Mouse (Mus musculus): Measurements from ENCODE around the gene Ilk. TPM values are rescaled to one million over a fixed set of nuclear protein-coding genes. Genes with fewer than 3 reads are reported as not detected.
A peak's percentile ranks its signal among the peaks of the same experiment; 100 is the strongest.

The Ilk gene
- polyA plus RNA-seq, 1 experiment from 2014 or later = 378 TPM

- Histone ChIP-seq H3K9me3 (ENCODE audit: low read length) (no peaks in the 10 kb centered on the region), H3K4me3 (ENCODE audit: low read depth, low read length) (no peak overlapping the region), H3K27ac (ENCODE audit: low read length) (no peak overlapping the region), H3K27me3 (replicated peaks; ENCODE audit: insufficient read depth, low read length) (no peaks in the 10 kb centered on the region), H3K4me1 (ENCODE audit: insufficient read depth, low read depth, low read length) (no peaks in the 10 kb centered on the region), H3K36me3 (ENCODE audit: insufficient read depth, low read length) (0 out of 2 replicates have a peak, but pooled peaks cover 13% of the 10 kb centered on the region), H3K4me2 (replicated peaks; ENCODE audit: low read depth, low read length) (no peak overlapping the region), H3K9ac (replicated peaks; ENCODE audit: low read depth) (no peak overlapping the region)
- DNase-seq (ENCODE audit: low spot score) = no peak
- TF ChIP-seq EP300 (IDR thresholded peaks at IDR 0.05) (no peak), CTCF (IDR thresholded peaks at IDR 0.05) (no peak)
- 90% methylated on average over 11 of the region's 11 CpGs for WGBS
- no peak for ATAC-seq
These were observed 27.9 kb downstream of the Ilk start for GRCm38 (mm10) chr7:105764331-105764730.

GRCm38 (mm10) chr7:105767729-105768165, 31.4 kb downstream of the Ilk start:
- Histone ChIP-seq H3K4me3 (ENCODE audit: low read depth, low read length) (no peak overlapping the region), H3K27me3 (replicated peaks; ENCODE audit: insufficient read depth, low read length) (no peaks in the 10 kb centered on the region), H3K9ac (replicated peaks; ENCODE audit: low read depth) (no peak overlapping the region), H3K4me1 (ENCODE audit: insufficient read depth, low read depth, low read length) (no peaks in the 10 kb centered on the region), H3K9me3 (ENCODE audit: low read length) (no peaks in the 10 kb centered on the region), H3K27ac (ENCODE audit: low read length) (0 out of 2 replicates have a peak overlapping the region, but pooled peaks have one; percentile 21), H3K4me2 (replicated peaks; ENCODE audit: low read depth, low read length) (no peak overlapping the region), H3K36me3 (ENCODE audit: insufficient read depth, low read length) (0 out of 2 replicates have a peak, but pooled peaks cover 13% of the 10 kb centered on the region)
- peak; percentile 29; the same call in 1 of the 2 replicates for TF ChIP-seq EP300 (IDR thresholded peaks at IDR 0.05)
- no peak for TF ChIP-seq CTCF (IDR thresholded peaks at IDR 0.05)
- DNase-seq (ENCODE audit: low spot score) (peak; percentile 36), ATAC-seq (peak; percentile 74)
- WGBS = 10% methylated on average over 6 of the region's 6 CpGs

GRCm38 (mm10) chr7:105769959-105770358, 33.6 kb downstream of the Ilk start:
- no peaks in the 10 kb centered on the region for H3K27me3 ChIP-seq (replicated peaks; ENCODE audit: insufficient read depth, low read length)
- no peak overlapping the region for H3K4me2 ChIP-seq (replicated peaks; ENCODE audit: low read depth, low read length)
- ATAC-seq (no peak), DNase-seq (ENCODE audit: low spot score) (no peak)
- H3K36me3 ChIP-seq (ENCODE audit: insufficient read depth, low read length) = 0 out of 2 replicates have a peak, but pooled peaks cover 3% of the 10 kb centered on the region
- H3K9me3 ChIP-seq (ENCODE audit: low read length) = no peaks in the 10 kb centered on the region
- H3K4me1 ChIP-seq (ENCODE audit: insufficient read depth, low read depth, low read length) = no peaks in the 10 kb centered on the region
- H3K27ac ChIP-seq (ENCODE audit: low read length) = no peak overlapping the region
- TF ChIP-seq CTCF (IDR thresholded peaks at IDR 0.05) (no peak), EP300 (IDR thresholded peaks at IDR 0.05) (no peak)
- H3K4me3 ChIP-seq (ENCODE audit: low read depth, low read length) = no peak overlapping the region
- H3K9ac ChIP-seq (replicated peaks; ENCODE audit: low read depth) = no peak overlapping the region
- 81% methylated on average over 3 of the region's 3 CpGs for whole genome bisulfite sequencing

- Histone ChIP-seq H3K36me3 (ENCODE audit: insufficient read depth, low read length) (no peaks in the 10 kb centered on the region), H3K4me2 (replicated peaks; ENCODE audit: low read depth, low read length) (no peak overlapping the region), H3K4me3 (ENCODE audit: low read depth, low read length) (no peak overlapping the region), H3K9ac (replicated peaks; ENCODE audit: low read depth) (no peak overlapping the region), H3K27ac (ENCODE audit: low read length) (no peak overlapping the region), H3K4me1 (ENCODE audit: insufficient read depth, low read depth, low read length) (no peaks in the 10 kb centered on the region; the same call in 1 of the 2 replicates), H3K9me3 (ENCODE audit: low read length) (no peaks in the 10 kb centered on the region), H3K27me3 (replicated peaks; ENCODE audit: insufficient read depth, low read length) (no peaks in the 10 kb centered on the region)
- DNase-seq (ENCODE audit: low spot score) (no peak), ATAC-seq (no peak)
- TF ChIP-seq CTCF (IDR thresholded peaks at IDR 0.05) = no peak
- no peak for TF ChIP-seq EP300 (IDR thresholded peaks at IDR 0.05)
- 95% methylated on average over 15 of the region's 15 CpGs for WGBS
These were observed 35.9 kb downstream of the Ilk start for GRCm38 (mm10) chr7:105772331-105772730.

- no peak overlapping the region for H3K4me3 ChIP-seq (ENCODE audit: low read depth, low read length)
- no peak overlapping the region for H3K9ac ChIP-seq (replicated peaks; ENCODE audit: low read depth)
- DNase-seq (ENCODE audit: low spot score) (no peak), ATAC-seq (no peak)
- H3K4me1 ChIP-seq (ENCODE audit: insufficient read depth, low read depth, low read length) = peaks cover 5% of the 10 kb centered on the region; the same call in 1 of the 2 replicates
- H3K27me3 ChIP-seq (replicated peaks; ENCODE audit: insufficient read depth, low read length) = no peaks in the 10 kb centered on the region
- no peaks in the 10 kb centered on the region for H3K36me3 ChIP-seq (ENCODE audit: insufficient read depth, low read length)
- H3K9me3 ChIP-seq (ENCODE audit: low read length) = no peaks in the 10 kb centered on the region
- TF ChIP-seq EP300 (IDR thresholded peaks at IDR 0.05) (no peak), CTCF (IDR thresholded peaks at IDR 0.05) (no peak)
- no peak overlapping the region for H3K27ac ChIP-seq (ENCODE audit: low read length)
- 67% methylated on average over 5 of the region's 5 CpGs for WGBS
- H3K4me2 ChIP-seq (replicated peaks; ENCODE audit: low read depth, low read length) = no peak overlapping the region
These were observed 36.6 kb downstream of the Ilk start for GRCm38 (mm10) chr7:105773041-105773440.

- Histone ChIP-seq H3K9ac (replicated peaks; ENCODE audit: low read depth) (no peak overlapping the region), H3K36me3 (ENCODE audit: insufficient read depth, low read length) (no peaks in the 10 kb centered on the region), H3K4me2 (replicated peaks; ENCODE audit: low read depth, low read length) (no peak overlapping the region), H3K27me3 (replicated peaks; ENCODE audit: insufficient read depth, low read length) (no peaks in the 10 kb centered on the region), H3K9me3 (ENCODE audit: low read length) (no peaks in the 10 kb centered on the region), H3K27ac (ENCODE audit: low read length) (no peak overlapping the region), H3K4me3 (ENCODE audit: low read depth, low read length) (no peak overlapping the region), H3K4me1 (ENCODE audit: insufficient read depth, low read depth, low read length) (peaks cover 10% of the 10 kb centered on the region; the same call in 1 of the 2 replicates)
- TF ChIP-seq CTCF (IDR thresholded peaks at IDR 0.05) (no peak), EP300 (IDR thresholded peaks at IDR 0.05) (no peak)
- WGBS = 60% methylated on average over 8 of the region's 8 CpGs
- ATAC-seq = peak; percentile 30
- peak; percentile 70 for DNase-seq (ENCODE audit: low spot score)
These were observed 38.3 kb downstream of the Ilk start for GRCm38 (mm10) chr7:105774661-105775060.
